Mouse (Mus musculus) cerebellum, postnatal 36 days (tissue): ENCODE data around the gene BC035947.
"Not testable (repeated sequence)": the region's sequence is repeated elsewhere in the genome, so short reads cannot be mapped to it uniquely, and the experiment has no call there.

ENCODE experiments used
- DNase-seq, 2 experiments: peaks; one replicate each; pipeline ENCODE4 v3.0.0; 2021 to 2022; ENCODE audit warnings: mixed read lengths in 2 of 2

The BC035947 gene

DNA sequence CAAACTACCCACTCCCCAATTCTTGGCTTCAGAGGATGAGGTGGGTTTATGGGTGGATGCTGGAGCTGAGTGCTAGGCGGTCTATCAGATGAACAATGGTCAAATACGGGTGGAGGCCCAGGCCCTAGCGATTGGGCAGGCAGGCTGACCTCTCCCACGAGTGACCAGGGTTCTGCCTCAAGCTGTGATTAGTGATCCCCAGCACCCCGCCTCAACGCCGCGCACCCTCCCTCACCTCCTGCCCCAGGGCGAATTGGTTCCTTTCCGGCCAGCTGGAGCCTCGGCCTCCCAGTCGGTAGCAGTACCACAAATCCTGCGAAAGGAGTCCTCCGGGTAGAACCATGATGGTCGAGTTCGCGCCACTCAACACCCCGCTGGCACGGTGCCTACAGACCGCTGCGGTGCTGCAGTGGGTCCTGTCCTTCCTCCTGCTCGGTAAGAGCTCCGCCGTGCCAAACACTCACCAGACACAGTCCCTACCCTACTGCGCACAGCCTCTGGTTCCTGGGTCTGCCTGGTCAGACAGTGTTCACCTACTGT lies at the start of gene BC035947:
BC035947 (minus strand) TSS at position 538 of the 540 bp plus-strand sequence.
- peak; percentile 6 to 13 for DNase-seq

DNA sequence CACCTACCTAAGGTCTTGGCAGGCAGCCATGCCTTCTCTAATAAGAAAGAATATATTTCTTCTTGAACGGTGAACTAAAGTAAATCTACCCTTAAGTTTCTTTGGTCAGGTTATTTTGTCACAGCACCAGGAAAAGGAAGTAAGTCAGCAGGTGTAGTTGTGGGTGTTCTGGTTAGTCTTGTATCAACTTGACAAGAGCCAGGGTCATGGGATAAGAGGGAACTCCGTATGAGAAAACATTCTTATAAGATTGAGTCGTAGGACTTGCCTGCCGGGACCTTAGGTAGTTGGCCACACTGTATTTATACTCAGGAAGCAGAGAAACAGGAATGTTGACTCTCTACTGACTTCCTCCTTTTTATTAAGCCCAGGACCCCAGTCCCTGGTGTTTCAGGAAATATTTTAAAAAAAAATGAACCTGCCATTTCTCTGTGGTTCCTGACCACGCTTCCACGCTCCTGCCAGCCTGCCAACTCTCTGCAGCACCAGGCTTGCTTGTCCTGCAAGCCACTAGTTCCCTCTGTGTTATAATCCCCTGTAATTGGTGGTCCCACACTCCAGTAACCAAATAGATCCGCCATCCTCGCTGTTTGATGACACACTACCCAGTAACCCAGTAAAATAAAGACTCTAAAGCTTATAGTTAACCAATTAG lies 42.2 kb upstream of the BC035947 start:
- DNase-seq = no peak

DNA sequence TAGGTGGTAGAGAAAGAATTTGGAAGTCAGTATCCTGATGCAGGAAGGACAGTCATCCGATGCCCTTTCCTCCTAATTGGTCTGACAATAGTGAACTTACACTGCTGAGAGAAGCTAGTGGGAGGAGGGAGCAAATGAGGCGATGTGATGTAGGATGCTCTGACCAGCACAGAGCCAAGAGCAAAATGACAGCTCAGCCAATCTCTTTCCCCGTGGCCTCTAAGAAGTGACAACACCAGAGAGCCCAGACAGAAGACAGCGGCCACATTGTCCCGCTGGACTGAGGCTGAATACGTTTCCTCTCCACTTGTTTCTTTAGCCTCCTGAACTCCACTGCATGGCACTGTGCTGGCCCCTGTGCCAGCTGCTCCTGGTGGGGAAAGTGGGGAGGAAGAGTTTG lies 37.0 kb upstream of the BC035947 start:
- DNase-seq = no peak

GRCm38 (mm10) chr1:78546258-78546657 lies 34.3 kb upstream of the BC035947 start:
- DNase-seq = no peak

GRCm38 (mm10) chr1:78543631-78544030 lies 31.7 kb upstream of the BC035947 start:
- not testable (repeated sequence) for DNase-seq

GRCm38 (mm10) chr1:78539166-78539565 lies 27.2 kb upstream of the BC035947 start:
- no peak for DNase-seq

GRCm38 (mm10) chr1:78538396-78538795 lies 26.4 kb upstream of the BC035947 start:
- no peak for DNase-seq

DNA sequence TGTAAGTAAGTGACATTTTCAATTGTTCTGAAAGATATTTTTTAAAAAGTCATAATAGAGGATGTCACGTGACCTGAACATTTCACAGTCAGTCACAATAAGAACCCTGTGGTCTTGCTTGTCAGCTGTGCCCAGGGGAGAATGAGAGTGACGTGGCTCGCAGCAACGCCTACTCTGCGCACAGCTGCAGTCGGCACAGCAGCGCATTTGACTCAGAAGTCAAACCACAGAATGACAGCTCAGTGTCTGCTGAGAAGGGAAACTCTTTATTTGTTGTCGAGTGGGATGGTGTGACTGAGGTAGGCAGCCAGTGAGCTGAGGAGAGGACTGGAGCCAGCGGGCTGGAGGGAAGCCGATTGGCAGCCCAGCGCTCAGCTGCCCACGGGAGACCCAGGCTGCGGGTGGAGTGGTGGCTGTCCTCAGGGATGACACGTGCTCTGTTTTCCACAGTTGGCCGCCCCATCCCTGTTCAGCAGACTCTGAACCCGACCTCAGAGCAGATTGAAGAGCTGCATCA lies 25.6 kb upstream of the BC035947 start:
- DNase-seq = peak; percentile 62 to 72

DNA sequence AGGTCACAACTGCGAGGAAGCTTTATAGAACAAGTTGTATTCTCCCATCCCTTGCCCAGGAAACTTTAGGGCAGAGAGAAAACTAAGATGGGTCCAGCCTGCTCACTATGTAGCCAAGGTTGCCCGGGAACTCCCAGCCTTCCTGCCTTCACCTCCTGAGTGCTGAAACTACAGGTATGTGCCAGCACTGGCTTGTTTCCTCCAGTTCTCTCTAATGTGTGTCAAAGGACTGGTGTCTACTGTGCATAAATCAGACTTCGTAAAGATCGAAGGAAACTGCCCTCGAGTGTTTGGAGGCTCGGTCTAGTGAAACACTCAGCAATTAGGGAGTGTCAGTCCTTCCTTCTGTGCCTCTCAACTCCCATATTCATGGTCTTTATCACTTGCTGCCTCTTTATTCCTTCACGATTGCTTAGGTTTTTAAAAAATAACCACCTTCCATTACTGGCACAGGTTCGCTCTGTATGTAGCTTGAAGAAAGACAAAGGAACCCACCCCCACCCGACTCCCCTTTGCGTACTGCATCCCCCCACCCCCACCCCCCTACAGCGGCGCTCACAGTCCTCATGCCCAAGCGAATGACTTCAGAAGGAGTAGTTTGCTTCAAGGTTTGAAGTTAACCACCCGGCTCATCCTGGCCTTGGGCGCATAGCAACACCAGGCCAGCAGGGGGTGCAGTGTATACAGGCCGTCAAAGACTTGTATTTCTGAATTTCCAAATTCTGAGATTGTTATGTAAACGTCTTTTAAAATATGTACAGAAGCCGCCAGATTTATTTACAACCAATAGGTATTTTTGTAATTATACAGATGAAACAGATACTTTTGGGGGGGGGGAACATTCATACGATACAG lies 24.6 kb upstream of the BC035947 start:
- peak; percentile 84 for DNase-seq

DNA sequence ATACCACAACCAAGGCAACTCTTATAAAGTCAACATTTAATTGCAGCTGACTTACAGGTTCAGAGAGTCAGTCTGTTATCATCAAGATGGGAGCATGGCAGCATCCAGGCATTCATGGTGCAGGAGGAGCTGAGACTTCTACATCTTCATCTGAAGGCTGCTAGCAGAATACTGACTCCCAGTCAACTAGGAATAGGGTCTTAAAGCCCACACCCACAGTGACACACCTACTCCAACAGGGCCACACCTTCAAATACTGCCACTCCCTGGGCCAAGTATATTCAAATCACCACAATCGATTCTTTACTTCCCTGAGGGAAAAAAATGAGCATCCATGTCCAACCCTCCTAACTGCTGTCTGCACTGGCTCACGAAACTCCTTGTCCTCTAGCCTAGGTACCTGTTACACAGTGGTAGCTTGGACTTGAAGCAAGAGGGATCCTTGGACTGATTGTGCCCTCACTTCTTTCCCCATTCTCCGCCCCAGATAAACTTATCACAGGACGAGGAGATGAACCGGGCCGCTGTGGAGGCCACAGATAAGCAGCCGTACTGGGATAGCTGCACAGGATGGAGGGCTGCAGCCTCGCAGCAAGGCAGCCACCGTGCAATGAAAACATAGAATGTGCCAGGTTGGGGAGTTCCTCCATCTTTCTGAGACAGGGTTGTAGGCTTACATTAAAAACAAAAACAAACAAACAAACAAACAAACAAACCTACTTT lies 22.6 kb upstream of the BC035947 start:
- no peak for DNase-seq

GRCm38 (mm10) chr1:78532184-78532800 lies 20.3 kb upstream of the BC035947 start:
- DNase-seq = no peak

GRCm38 (mm10) chr1:78530500-78531215 lies 18.7 kb upstream of the BC035947 start:
- no peak for DNase-seq

- no peak for DNase-seq
Measured at GRCm38 (mm10) chr1:78529011-78529410, 17.1 kb upstream of the BC035947 start.

DNA sequence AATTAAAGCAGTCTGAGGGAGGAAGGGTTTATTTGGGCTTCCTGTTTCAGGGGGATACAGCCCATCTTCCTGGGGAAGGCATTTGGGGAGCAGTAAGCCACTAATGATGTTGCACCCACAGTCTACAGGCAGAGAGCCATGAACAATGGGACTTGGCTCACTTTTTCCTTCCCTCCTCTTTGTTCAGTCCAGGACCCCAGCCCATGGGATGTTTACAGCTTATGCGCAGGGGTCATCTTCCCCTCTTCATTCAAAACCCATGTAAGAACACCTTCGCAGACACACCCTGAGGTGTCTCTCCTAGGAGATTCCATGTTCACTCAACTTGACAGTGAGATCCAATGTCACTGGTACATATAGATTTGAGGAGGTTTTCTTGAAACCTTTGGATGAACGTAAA lies 16.4 kb upstream of the BC035947 start:
- DNase-seq = no peak

DNA sequence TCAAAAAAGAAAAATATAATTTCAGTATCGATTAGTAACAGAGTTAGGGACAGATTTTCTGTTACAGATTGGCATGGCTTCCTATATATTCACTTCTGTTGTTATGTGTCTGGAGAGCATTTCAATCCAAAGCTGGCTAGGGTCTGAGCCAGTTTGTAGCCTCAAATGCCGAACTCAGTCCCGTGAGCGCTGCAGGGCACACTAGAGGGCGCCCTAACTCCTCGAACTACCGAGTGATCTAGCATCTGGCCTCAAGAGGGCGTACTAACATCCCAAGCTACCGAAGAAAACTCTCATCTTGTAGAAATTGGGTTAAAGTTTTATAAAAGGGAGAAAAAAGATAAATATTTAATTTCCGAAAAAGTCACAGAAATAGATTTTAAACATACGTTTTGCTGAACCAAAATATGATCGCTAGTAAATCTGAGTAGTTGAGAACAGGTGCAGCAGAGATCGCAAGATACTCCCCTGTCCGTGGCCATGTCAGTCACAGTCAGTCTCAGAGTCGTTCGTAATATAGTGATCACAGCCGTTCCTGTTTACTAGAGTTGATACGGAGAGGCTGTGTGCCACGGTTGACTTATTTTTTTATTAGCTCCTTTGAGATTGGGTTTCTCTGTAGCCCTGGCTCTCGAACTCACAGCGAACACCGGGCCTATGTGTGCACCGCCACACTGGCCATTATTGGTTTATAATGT lies 13.4 kb upstream of the BC035947 start:
- peak; percentile 52 to 67 for DNase-seq

DNA sequence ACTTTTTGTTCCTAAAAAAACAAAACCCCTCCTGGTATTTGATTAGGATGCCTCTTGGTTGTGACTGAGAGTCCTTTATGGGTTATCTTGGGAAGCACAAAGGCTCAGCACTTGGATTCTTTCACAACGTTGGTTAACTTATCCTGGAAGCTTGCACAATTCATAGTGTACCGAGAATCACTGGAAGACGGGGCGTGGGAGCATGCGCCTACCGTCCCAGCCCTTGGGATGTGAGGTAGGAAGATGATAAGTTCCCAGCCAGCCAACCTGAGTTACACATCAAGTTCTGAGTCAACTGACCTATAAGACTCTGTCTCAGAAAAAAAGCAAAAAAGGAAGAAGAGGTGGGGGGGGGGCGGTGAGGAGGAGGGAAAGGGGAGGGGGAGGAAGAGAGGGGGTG lies 6.9 kb upstream of the BC035947 start:
- DNase-seq = no peak

DNA sequence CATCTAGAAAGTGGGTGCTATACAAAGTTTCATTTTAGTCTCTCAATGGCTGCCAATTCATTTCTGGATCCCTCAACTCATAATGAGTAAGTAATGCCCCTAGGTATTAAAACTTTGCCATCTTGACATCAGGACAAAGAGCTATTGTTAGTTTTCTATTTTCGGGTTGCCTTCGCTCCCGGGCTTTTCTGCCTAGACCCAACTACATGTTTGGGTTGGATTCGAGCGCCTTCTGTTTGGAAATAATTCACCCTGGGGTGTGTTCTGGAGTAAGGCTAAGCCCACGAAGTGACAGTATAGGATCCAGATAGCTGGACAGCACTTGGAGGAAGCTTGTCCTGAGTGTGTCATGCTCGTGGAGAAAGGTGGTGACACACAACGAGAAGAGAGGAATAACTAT lies 798 bp upstream of the BC035947 start:
- no peak for DNase-seq

- DNase-seq = no peak
Measured at GRCm38 (mm10) chr1:78510862-78511261, 1.1 kb downstream of the BC035947 start, which contains the start of gene Mogat1. Gene Mogat1, plus strand, starts transcription at chr1:78510991.

- no peak for DNase-seq
Measured at GRCm38 (mm10) chr1:78507137-78507536, 4.8 kb downstream of the BC035947 start.

- DNase-seq = no peak
Measured at GRCm38 (mm10) chr1:78502527-78502926, 9.4 kb downstream of the BC035947 start.

DNA sequence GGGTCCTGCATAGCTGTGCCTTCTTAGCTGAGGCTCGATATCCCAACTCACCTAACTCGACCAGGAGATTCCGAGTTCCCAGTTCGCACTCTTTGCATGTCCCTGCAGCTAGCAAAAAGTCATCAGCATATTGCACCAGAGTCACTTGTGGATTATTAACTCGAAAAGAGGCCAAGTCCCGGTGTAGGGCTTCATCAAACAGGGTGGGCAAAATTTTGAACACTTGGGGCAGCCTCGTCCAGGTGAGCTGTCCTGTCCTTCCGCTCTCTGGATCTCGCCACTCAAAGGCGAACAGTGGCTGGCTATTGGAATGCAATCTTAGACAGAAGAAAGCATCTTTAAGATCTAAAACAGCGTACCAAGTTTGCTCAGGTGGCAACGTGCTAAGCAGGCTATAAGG lies 10.1 kb downstream of the BC035947 start:
- not testable (repeated sequence) for DNase-seq
